Mouse (Mus musculus): Measurements from ENCODE around the gene Rnf44. TPM values are rescaled to one million over a fixed set of nuclear protein-coding genes. Genes with fewer than 3 reads are reported as not detected.

Rnf44 gene
- 71.7 and 83.9 TPM in 2 replicates for polyA plus RNA-seq (2014; fragmentation: Nextera tagmentation; extraction: Ambion mirVana)

- H3K27ac ChIP-seq (ENCODE audit: low read length): peak within 1 kb of the TSS; percentile 93
- H3K4me2 ChIP-seq (replicated peaks; ENCODE audit: low read depth, low read length): peak within 1 kb of the TSS; percentile 99
- H3K9ac ChIP-seq (replicated peaks; ENCODE audit: low read depth, low read length): peak within 1 kb of the TSS; percentile 88
- ATAC-seq (ENCODE audit: insufficient number of reproducible peaks, insufficient read depth, low FRiP score, low read depth): peak; percentile 99
- H3K4me3 ChIP-seq (ENCODE audit: low read depth, low read length): peak within 1 kb of the TSS; percentile 96
- peaks cover 14% of the 10 kb centered on the region for H3K4me1 ChIP-seq (ENCODE audit: control insufficient read depth, insufficient read depth, low read length)
- WGBS: under 1% methylated on average over 92 of the region's 92 CpGs
- H3K27me3 ChIP-seq (ENCODE audit: control insufficient read depth, insufficient read depth, low read length): no peaks in the 10 kb centered on the region
- H3K9me3 ChIP-seq (ENCODE audit: control insufficient read depth, low read depth, low read length): no peaks in the 10 kb centered on the region
- no peaks in the 10 kb centered on the region for H3K36me3 ChIP-seq (ENCODE audit: control insufficient read depth, insufficient read depth, low read length)
Measured at GRCm38 (mm10) chr13:54693558-54694347, at the start of gene Rnf44. Gene Rnf44, minus strand, starts transcription at chr13:54693907.

GRCm38 (mm10) chr13:54738213-54738601 is 44.5 kb upstream of the Rnf44 start:
- no peak overlapping the region for H3K9ac ChIP-seq (replicated peaks; ENCODE audit: low read depth, low read length)
- H3K4me2 ChIP-seq (replicated peaks; ENCODE audit: low read depth, low read length): peak overlapping the region; percentile 59
- H3K4me3 ChIP-seq (ENCODE audit: low read depth, low read length): peak overlapping the region; percentile 36
- peaks cover 6% of the 10 kb centered on the region; the same call in 1 of the 2 replicates for H3K4me1 ChIP-seq (ENCODE audit: control insufficient read depth, insufficient read depth, low read length)
- peaks cover 38% of the 10 kb centered on the region for H3K27me3 ChIP-seq (ENCODE audit: control insufficient read depth, insufficient read depth, low read length)
- H3K27ac ChIP-seq (ENCODE audit: low read length): no peak overlapping the region
- no peaks in the 10 kb centered on the region for H3K36me3 ChIP-seq (ENCODE audit: control insufficient read depth, insufficient read depth, low read length)
- no peaks in the 10 kb centered on the region for H3K9me3 ChIP-seq (ENCODE audit: control insufficient read depth, low read depth, low read length)
- no peak for ATAC-seq (ENCODE audit: insufficient number of reproducible peaks, insufficient read depth, low FRiP score, low read depth)
- 4% methylated on average over 17 of the region's 34 CpGs for WGBS

- WGBS: under 1% methylated on average over 85 of the region's 87 CpGs
- Histone ChIP-seq H3K27me3 (ENCODE audit: control insufficient read depth, insufficient read depth, low read length) (peaks cover 38% of the 10 kb centered on the region), H3K9ac (replicated peaks; ENCODE audit: low read depth, low read length) (no peak overlapping the region)
Measured at GRCm38 (mm10) chr13:54737488-54738212, 43.9 kb upstream of the Rnf44 start.

GRCm38 (mm10) chr13:54736931-54737330 is 43.2 kb upstream of the Rnf44 start:
- Histone ChIP-seq H3K4me3 (ENCODE audit: low read depth, low read length) (no peak overlapping the region), H3K9ac (replicated peaks; ENCODE audit: low read depth, low read length) (no peak overlapping the region), H3K9me3 (ENCODE audit: control insufficient read depth, low read depth, low read length) (no peaks in the 10 kb centered on the region), H3K27me3 (ENCODE audit: control insufficient read depth, insufficient read depth, low read length) (peaks cover 38% of the 10 kb centered on the region), H3K4me1 (ENCODE audit: control insufficient read depth, insufficient read depth, low read length) (peaks cover 6% of the 10 kb centered on the region; the same call in 1 of the 2 replicates), H3K27ac (ENCODE audit: low read length) (no peak overlapping the region), H3K4me2 (replicated peaks; ENCODE audit: low read depth, low read length) (peak overlapping the region; percentile 59; the same call in 1 of the 2 replicates), H3K36me3 (ENCODE audit: control insufficient read depth, insufficient read depth, low read length) (no peaks in the 10 kb centered on the region)
- 29% methylated on average over 3 of the region's 3 CpGs for WGBS
- no peak for ATAC-seq (ENCODE audit: insufficient number of reproducible peaks, insufficient read depth, low FRiP score, low read depth)

More at GRCm38 (mm10) chr13:54737488-54738212, 43.9 kb upstream of the Rnf44 start:
- Histone ChIP-seq H3K4me1 (ENCODE audit: control insufficient read depth, insufficient read depth, low read length) (peaks cover 6% of the 10 kb centered on the region; the same call in 1 of the 2 replicates), H3K27ac (ENCODE audit: low read length) (no peak overlapping the region), H3K4me3 (ENCODE audit: low read depth, low read length) (peak overlapping the region; percentile 36), H3K4me2 (replicated peaks; ENCODE audit: low read depth, low read length) (peak overlapping the region; percentile 59), H3K9me3 (ENCODE audit: control insufficient read depth, low read depth, low read length) (no peaks in the 10 kb centered on the region), H3K36me3 (ENCODE audit: control insufficient read depth, insufficient read depth, low read length) (no peaks in the 10 kb centered on the region)
- ATAC-seq (ENCODE audit: insufficient number of reproducible peaks, insufficient read depth, low FRiP score, low read depth): peak; percentile 80; the same call in 1 of the 2 replicates

GRCm38 (mm10) chr13:54726131-54726530 is 32.4 kb upstream of the Rnf44 start:
- H3K4me3 ChIP-seq (ENCODE audit: low read depth, low read length): no peak overlapping the region
- H3K36me3 ChIP-seq (ENCODE audit: control insufficient read depth, insufficient read depth, low read length): no peaks in the 10 kb centered on the region
- no peaks in the 10 kb centered on the region for H3K4me1 ChIP-seq (ENCODE audit: control insufficient read depth, insufficient read depth, low read length)
- H3K9me3 ChIP-seq (ENCODE audit: control insufficient read depth, low read depth, low read length): peaks cover 3% of the 10 kb centered on the region; the same call in 1 of the 2 replicates
- no peak overlapping the region for H3K27ac ChIP-seq (ENCODE audit: low read length)
- WGBS: 61% methylated on average over 11 of the region's 11 CpGs
- no peak for ATAC-seq (ENCODE audit: insufficient number of reproducible peaks, insufficient read depth, low FRiP score, low read depth)
- H3K9ac ChIP-seq (replicated peaks; ENCODE audit: low read depth, low read length): no peak overlapping the region
- H3K27me3 ChIP-seq (ENCODE audit: control insufficient read depth, insufficient read depth, low read length): no peaks in the 10 kb centered on the region
- H3K4me2 ChIP-seq (replicated peaks; ENCODE audit: low read depth, low read length): no peak overlapping the region

- no peaks in the 10 kb centered on the region for H3K4me1 ChIP-seq (ENCODE audit: control insufficient read depth, insufficient read depth, low read length)
- no peaks in the 10 kb centered on the region for H3K27me3 ChIP-seq (ENCODE audit: control insufficient read depth, insufficient read depth, low read length)
- no peak overlapping the region for H3K9ac ChIP-seq (replicated peaks; ENCODE audit: low read depth, low read length)
- WGBS: 91% methylated on average over 3 of the region's 3 CpGs
- H3K36me3 ChIP-seq (ENCODE audit: control insufficient read depth, insufficient read depth, low read length): no peaks in the 10 kb centered on the region
- H3K9me3 ChIP-seq (ENCODE audit: control insufficient read depth, low read depth, low read length): peaks cover 3% of the 10 kb centered on the region; the same call in 1 of the 2 replicates
- H3K27ac ChIP-seq (ENCODE audit: low read length): no peak overlapping the region
- H3K4me2 ChIP-seq (replicated peaks; ENCODE audit: low read depth, low read length): no peak overlapping the region
- no peak overlapping the region for H3K4me3 ChIP-seq (ENCODE audit: low read depth, low read length)
- no peak for ATAC-seq (ENCODE audit: insufficient number of reproducible peaks, insufficient read depth, low FRiP score, low read depth)
Measured at GRCm38 (mm10) chr13:54723143-54723542, 29.4 kb upstream of the Rnf44 start.

GRCm38 (mm10) chr13:54716916-54717315 is 23.2 kb upstream of the Rnf44 start:
- Histone ChIP-seq H3K4me2 (replicated peaks; ENCODE audit: low read depth, low read length) (no peak overlapping the region), H3K4me1 (ENCODE audit: control insufficient read depth, insufficient read depth, low read length) (no peaks in the 10 kb centered on the region), H3K9me3 (ENCODE audit: control insufficient read depth, low read depth, low read length) (no peaks in the 10 kb centered on the region), H3K27ac (ENCODE audit: low read length) (no peak overlapping the region), H3K4me3 (ENCODE audit: low read depth, low read length) (no peak overlapping the region), H3K27me3 (ENCODE audit: control insufficient read depth, insufficient read depth, low read length) (no peaks in the 10 kb centered on the region), H3K9ac (replicated peaks; ENCODE audit: low read depth, low read length) (no peak overlapping the region), H3K36me3 (ENCODE audit: control insufficient read depth, insufficient read depth, low read length) (no peaks in the 10 kb centered on the region)
- ATAC-seq (ENCODE audit: insufficient number of reproducible peaks, insufficient read depth, low FRiP score, low read depth): no peak
- 2% methylated on average over 5 of the region's 5 CpGs for WGBS

- Histone ChIP-seq H3K36me3 (ENCODE audit: control insufficient read depth, insufficient read depth, low read length) (no peaks in the 10 kb centered on the region), H3K9me3 (ENCODE audit: control insufficient read depth, low read depth, low read length) (peaks cover 4% of the 10 kb centered on the region; the same call in 1 of the 2 replicates), H3K9ac (replicated peaks; ENCODE audit: low read depth, low read length) (no peak overlapping the region), H3K4me3 (ENCODE audit: low read depth, low read length) (no peak overlapping the region), H3K4me1 (ENCODE audit: control insufficient read depth, insufficient read depth, low read length) (no peaks in the 10 kb centered on the region), H3K27ac (ENCODE audit: low read length) (no peak overlapping the region), H3K27me3 (ENCODE audit: control insufficient read depth, insufficient read depth, low read length) (no peaks in the 10 kb centered on the region), H3K4me2 (replicated peaks; ENCODE audit: low read depth, low read length) (no peak overlapping the region)
- ATAC-seq (ENCODE audit: insufficient number of reproducible peaks, insufficient read depth, low FRiP score, low read depth): no peak
- 65% methylated on average over 10 of the region's 10 CpGs for WGBS
Measured at GRCm38 (mm10) chr13:54714996-54715395, 21.3 kb upstream of the Rnf44 start.

Data from stomach, embryonic 14.5 days (tissue).